In the genomic region with DNA sequence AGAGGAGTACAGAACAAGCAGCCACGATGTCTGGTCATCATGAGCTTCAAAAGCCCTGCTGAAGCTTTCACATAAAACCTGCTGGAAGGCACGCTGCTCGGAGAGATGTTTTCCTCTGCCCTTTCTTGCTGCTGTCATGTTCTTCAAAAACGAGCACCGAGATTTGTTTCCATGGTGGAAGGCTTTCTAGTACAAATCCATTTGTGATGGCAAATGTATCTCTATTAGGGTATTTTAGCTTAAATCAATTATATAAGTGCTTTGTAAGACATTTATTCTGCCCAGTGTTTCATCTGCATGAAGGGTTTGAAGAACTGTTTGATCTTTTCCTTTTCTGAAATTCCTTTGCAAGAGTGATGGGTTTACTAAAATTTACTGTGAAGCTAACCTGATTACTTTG, we compare ENCODE assay signal across 19 mouse cellular contexts.
"Had no signal": no experiment of that assay in that cellular context is flagged by ENCODE, and none has a peak within 500 bp of the region (broad histone marks: within the 10 kb centered on the region; RNA-seq: fewer than 3 reads in every experiment).

No protein-coding gene starts in this region.

- H3K4me3 ChIP-seq: liver, embryonic 13.5 days; liver, embryonic 15.5 days; megakaryocyte, embryonic 14.5 days; myocyte; neural tube, embryonic 13.5 days; neural tube, embryonic 15.5 days had no signal

- H3K9me3 ChIP-seq: liver, embryonic 13.5 days; liver, embryonic 15.5 days; megakaryocyte, embryonic 14.5 days; neural tube, embryonic 13.5 days; neural tube, embryonic 15.5 days had no signal

- H3K9ac ChIP-seq: liver, embryonic 13.5 days; liver, embryonic 15.5 days; lung, embryonic 14.5 days; neural tube, embryonic 13.5 days; neural tube, embryonic 15.5 days had no signal

- DNase-seq: liver, embryonic 13.5 days; lung, adult 18-20 months; lung, embryonic 14.5 days; lung, postnatal 10 days; retina, postnatal 1 day; right cerebral cortex, adult 18-20 months; right cerebral cortex, postnatal 25 days; right cerebral cortex, postnatal 4 days; spleen, adult 18-20 months; thymus, adult 18-20 months; thymus, postnatal 14 days; thymus, postnatal 36 days had no signal

- H3K27me3 ChIP-seq: liver, embryonic 13.5 days; liver, embryonic 15.5 days; megakaryocyte, embryonic 14.5 days; neural tube, embryonic 13.5 days; neural tube, embryonic 15.5 days had no signal

- H3K36me3 ChIP-seq: liver, embryonic 13.5 days; liver, embryonic 15.5 days; neural tube, embryonic 13.5 days; neural tube, embryonic 15.5 days had no signal

- H3K4me1 ChIP-seq: liver, embryonic 13.5 days; liver, embryonic 15.5 days; megakaryocyte, embryonic 14.5 days; neural tube, embryonic 13.5 days; neural tube, embryonic 15.5 days had no signal

- H3K4me2 ChIP-seq: liver, embryonic 11.5 days; liver, embryonic 13.5 days; liver, embryonic 15.5 days; lung, embryonic 14.5 days; neural tube, embryonic 13.5 days; neural tube, embryonic 15.5 days had no signal

- H3K27ac ChIP-seq: liver, embryonic 13.5 days; liver, embryonic 15.5 days; macrophage; neural tube, embryonic 13.5 days; neural tube, embryonic 15.5 days had no signal
